Mouse (Mus musculus) CH12.LX (cell line): ENCODE data around the gene Tmem9. TPM values are rescaled to one million over a fixed set of nuclear protein-coding genes. Genes with fewer than 3 reads are reported as not detected.

Experiments
- DNase-seq: peaks from one replicate; pipeline ENCODE4 v3.0.0-alpha.2; 2013; ENCODE audit errors: extremely low read depth
- H3K27ac ChIP-seq: 2 replicates; pipeline ENCODE4 v1.5.1; 2012; ENCODE audit warnings: low read depth, mild to moderate bottlenecking, control low read depth, moderate library complexity; ENCODE audit not compliant: insufficient read depth
- H3K27me3 ChIP-seq: replicated peaks from 2 replicates; pipeline ENCODE3; 2012; ENCODE audit warnings: inconsistent platforms
- H3K36me3 ChIP-seq, 2 experiments: replicated peaks in 1 of 2; 2 replicates each; pipeline versions ENCODE3 to v1.6.1; 2012; ENCODE audit warnings: inconsistent platforms in 1 of 2, low read length in 1 of 2, mild to moderate bottlenecking in 1 of 2, mixed read lengths in 1 of 2, moderate library complexity in 1 of 2; ENCODE audit not compliant: control insufficient read depth in 1 of 2, insufficient read depth in 1 of 2
- H3K4me1 ChIP-seq, 2 experiments: 2 replicates each; pipeline ENCODE4 v1.6.1; 2012; ENCODE audit warnings: inconsistent platforms in 1 of 2, moderate library complexity in 1 of 2; ENCODE audit not compliant: insufficient read depth in 2 of 2, control insufficient read depth in 1 of 2
- H3K4me2 ChIP-seq: 2 replicates; pipeline ENCODE4 v1.6.1; 2012; ENCODE audit warnings: low read depth, mild to moderate bottlenecking, control low read depth; ENCODE audit not compliant: poor library complexity, insufficient read depth, severe bottlenecking
- H3K4me3 ChIP-seq, 3 experiments: fragments of 150-350 bp in 1 of 3; sonication (generic) in 1 of 3; replicated peaks in 1 of 3; 2 replicates each; pipeline versions ENCODE3 to v1.5.1; 2011 to 2012; ENCODE audit warnings: low read depth in 2 of 3, low read length in 2 of 3, mild to moderate bottlenecking in 2 of 3, moderate library complexity in 2 of 3, control low read depth in 1 of 3, improper control_type of control experiment in 1 of 3, inconsistent platforms in 1 of 3, mixed read lengths in 1 of 3; ENCODE audit not compliant: poor library complexity in 1 of 3
- H3K79me2 ChIP-seq: replicated peaks from 2 replicates; pipeline ENCODE4 v1.6.1; 2012; ENCODE audit warnings: mild to moderate bottlenecking, moderate library complexity; ENCODE audit not compliant: control insufficient read depth, poor library complexity, insufficient read depth, severe bottlenecking; ENCODE audit errors: extremely low read depth
- H3K9ac ChIP-seq: 2 replicates; pipeline ENCODE4 v1.6.1; 2012; ENCODE audit warnings: low read depth, mild to moderate bottlenecking, control low read depth, moderate library complexity; ENCODE audit not compliant: insufficient read depth
- H3K9me3 ChIP-seq: replicated peaks from 2 replicates; pipeline ENCODE3; 2012; ENCODE audit warnings: low read length, inconsistent platforms, mixed read lengths
- BHLHE40 ChIP-seq: IDR thresholded peaks from 2 replicates; pipeline ENCODE4 v1.6.1; 2011; ENCODE audit warnings: mild to moderate bottlenecking, low read depth, low read length, improper control_type of control experiment
- CTCF ChIP-seq, 2 experiments: IDR thresholded peaks in 1 of 2; conservative IDR thresholded peaks in 1 of 2; 2 replicates each; pipeline ENCODE4 v1.5.1; 2011 to 2012; ENCODE audit warnings: low read depth in 2 of 2, low read length in 2 of 2, improper control_type of control experiment in 1 of 2, inconsistent platforms in 1 of 2, mild to moderate bottlenecking in 1 of 2, moderate library complexity in 1 of 2
- ELF1 ChIP-seq: IDR thresholded peaks from 2 replicates; pipeline ENCODE4 v1.6.1; 2014; ENCODE audit warnings: low read depth, mild to moderate bottlenecking, inconsistent platforms, low read length, improper control_type of control experiment
- EP300 ChIP-seq: IDR thresholded peaks from 2 replicates; pipeline ENCODE4 v1.6.1; 2011; ENCODE audit warnings: low read length, improper control_type of control experiment
- ETS1 ChIP-seq: conservative IDR thresholded peaks from 2 replicates; pipeline ENCODE4 v1.6.1; 2012; ENCODE audit warnings: low read depth, mild to moderate bottlenecking, inconsistent platforms, low read length, improper control_type of control experiment, moderate library complexity
- IRF4 ChIP-seq: IDR thresholded peaks from 2 replicates; pipeline ENCODE4 v1.6.1; 2014; ENCODE audit warnings: low read depth, mild to moderate bottlenecking, inconsistent platforms, low read length, improper control_type of control experiment
- JUND ChIP-seq: conservative IDR thresholded peaks from 2 replicates; pipeline ENCODE4 v1.6.1; 2011; ENCODE audit warnings: low read depth, low read length, improper control_type of control experiment
- MAX ChIP-seq: IDR thresholded peaks from 2 replicates; pipeline ENCODE4 v1.6.1; 2011; ENCODE audit warnings: low read length, improper control_type of control experiment
- MAZ ChIP-seq: IDR thresholded peaks from 2 replicates; pipeline ENCODE4 v1.6.1; 2012; ENCODE audit warnings: low read depth, mild to moderate bottlenecking, inconsistent platforms, low read length, improper control_type of control experiment, moderate library complexity
- MEF2A ChIP-seq: IDR thresholded peaks from 2 replicates; pipeline ENCODE4 v1.6.1; 2014; ENCODE audit warnings: low read depth, mild to moderate bottlenecking, inconsistent platforms, low read length, improper control_type of control experiment, borderline replicate concordance
- MXI1 ChIP-seq: IDR thresholded peaks from 2 replicates; pipeline ENCODE4 v1.6.1; 2011; ENCODE audit warnings: mild to moderate bottlenecking, low read depth, low read length, improper control_type of control experiment
- MYC ChIP-seq: IDR thresholded peaks from 2 replicates; pipeline ENCODE4 v1.6.1; 2011; ENCODE audit warnings: low read depth, mild to moderate bottlenecking, improper control_type of control experiment, low read length
- PAX5 ChIP-seq: IDR thresholded peaks from 2 replicates; pipeline ENCODE4 v1.6.1; 2012; ENCODE audit warnings: low read length, inconsistent platforms, mixed read lengths
- POLR2A ChIP-seq: IDR thresholded peaks from 2 replicates; pipeline ENCODE4 v1.6.1; 2011; ENCODE audit warnings: low read depth, mild to moderate bottlenecking, improper control_type of control experiment, low read length
- RAD21 ChIP-seq: IDR thresholded peaks from 2 replicates; pipeline ENCODE4 v1.6.1; 2011; ENCODE audit warnings: low read depth, mild to moderate bottlenecking, low read length, improper control_type of control experiment, moderate library complexity
- SIN3A ChIP-seq: IDR thresholded peaks from 2 replicates; pipeline ENCODE4 v1.6.1; 2012; ENCODE audit warnings: low read length, improper control_type of control experiment, inconsistent platforms
- SMC3 ChIP-seq: IDR thresholded peaks from 2 replicates; pipeline ENCODE4 v1.6.1; 2011; ENCODE audit warnings: low read depth, low read length, improper control_type of control experiment
- TBP ChIP-seq: conservative IDR thresholded peaks from 2 replicates; pipeline ENCODE4 v1.6.1; 2011; ENCODE audit warnings: low read depth, low read length, improper control_type of control experiment
- TCF12 ChIP-seq: IDR thresholded peaks from 2 replicates; pipeline ENCODE4 v1.6.1; 2014; ENCODE audit warnings: low read depth, mild to moderate bottlenecking, inconsistent platforms, low read length, improper control_type of control experiment
- ZKSCAN1 ChIP-seq: IDR thresholded peaks from 2 replicates; pipeline ENCODE4 v1.6.1; 2012; ENCODE audit warnings: low read depth, inconsistent platforms, low read length, improper control_type of control experiment, borderline replicate concordance
- dilution Hi-C: fragments of 300-500 bp; cut with MboI; formaldehyde crosslinking; loops from 2 replicates; pipeline ENCODE4 v1.14.3; 2020; ENCODE audit warnings: low sequenced_read_pairs; ENCODE audit not compliant: extremely low pct_unique_long_range_greater_than_20kb, extremely low pct_ligation_motif_present
- in situ Hi-C: fragments of 300-500 bp; cut with MboI; formaldehyde crosslinking; loops from 3 replicates; pipeline ENCODE4 v1.14.3; 2019; ENCODE audit warnings: low sequenced_read_pairs, low pct_ligation_motif_present, low pct_unique_long_range_greater_than_20kb, mixed read lengths
- polyA plus RNA-seq: library from polyadenylated mRNA; unstranded; fragments of >175 nt; gene quantifications from 2 replicates; pipeline ENCODE4 v1.2.1, GENCODE M21; 2012; ENCODE audit warnings: low read depth; ENCODE audit not compliant: insufficient read length
- total RNA-seq, 2 experiments: library from RNA; depleted of rRNA; stranded (reverse); fragments of 300-350 nt in 1 of 2; fragments of >200 nt in 1 of 2; gene quantifications; 2 replicates each; pipeline ENCODE4 v1.2.3; 2012 to 2014

Gene Tmem9
- total and polyA plus RNA-seq, 3 experiments: 22.2 to 28.2 (median 23.9) TPM

DNA sequence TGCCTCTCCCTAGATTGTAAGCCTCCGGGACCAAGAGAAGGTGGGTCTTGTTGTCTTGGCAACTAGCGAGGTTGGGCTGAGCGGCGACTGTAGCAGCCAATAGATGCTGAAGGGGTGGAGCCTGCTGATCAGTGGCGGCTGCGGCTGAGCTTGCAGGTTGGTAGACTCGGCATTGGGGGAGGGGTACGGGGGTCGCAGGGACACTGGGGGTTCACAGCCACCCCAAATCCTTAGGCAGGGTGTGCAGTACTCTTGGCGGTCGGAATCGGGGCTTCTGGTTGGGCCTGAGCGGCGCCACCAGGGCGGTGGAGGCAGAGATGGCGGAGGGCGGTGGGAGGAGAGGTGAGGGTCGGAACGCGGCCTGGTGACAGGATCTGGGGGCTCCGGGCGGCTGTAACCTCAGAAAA lies 10.0 kb downstream of the Tmem9 start (continued):
- TF ChIP-seq IRF4 (no peak), CTCF (conservative IDR thresholded peaks at IDR 0.05 in 1 of 2, IDR thresholded peaks at IDR 0.05 in 1 of 2; ENCODE audit: low read depth in 2 of 2, low read length in 2 of 2) (no peak), MAX (no peak), TCF12 (no peak), JUND (no peak), RAD21 (no peak), BHLHE40 (no peak), MEF2A (0 out of 2 replicates have a peak, but pooled peaks have one; percentile 5), SMC3 (no peak)

DNA sequence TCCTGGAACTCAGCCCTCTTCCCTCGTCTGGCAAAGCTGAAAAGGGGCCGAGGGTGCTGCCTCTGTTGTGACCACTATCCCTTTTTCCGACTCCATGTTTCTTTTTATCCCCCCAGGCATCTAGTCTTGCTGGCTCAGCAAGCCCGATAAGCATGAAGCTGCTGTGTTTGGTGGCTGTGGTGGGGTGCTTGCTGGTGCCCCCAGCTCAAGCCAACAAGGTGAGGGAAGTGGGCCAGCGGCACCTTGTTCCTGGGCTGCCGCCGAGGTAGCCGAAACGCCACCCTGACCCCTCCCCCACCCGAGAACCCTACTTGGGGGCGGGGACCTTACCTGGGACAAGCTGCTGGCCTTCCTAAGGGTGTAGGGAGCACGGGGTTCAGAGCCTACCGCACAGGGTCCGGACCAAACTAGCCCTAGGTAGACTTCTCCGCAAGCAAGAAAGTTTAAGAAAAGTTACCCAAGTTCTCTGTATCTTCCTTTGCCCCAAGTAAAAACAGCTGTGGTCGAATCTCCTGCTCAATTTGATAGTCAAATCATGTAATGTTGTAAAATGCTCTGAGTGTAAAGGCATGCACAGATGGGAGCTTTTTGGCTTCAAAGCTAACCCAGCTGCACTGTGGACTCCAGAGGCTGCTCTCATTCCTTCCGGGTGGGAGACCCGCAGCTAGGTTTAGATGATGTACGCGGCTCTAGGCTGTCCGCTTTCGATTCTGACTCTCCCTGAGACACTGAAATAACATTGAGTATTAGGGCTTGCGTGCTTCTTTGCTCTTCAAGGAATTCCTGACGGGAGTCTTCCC lies 10.6 kb downstream of the Tmem9 start:
- dilution Hi-C loops: no loop called here
- TF ChIP-seq ELF1 (peak; percentile 50), POLR2A (0 out of 2 replicates have a peak, but pooled peaks have one; percentile 38), IRF4 (no peak), MAZ (no peak), TBP (peak; percentile 57; the same call in 1 of the 2 replicates), TCF12 (no peak; the same call in 1 of the 2 replicates), MXI1 (no peak), MEF2A (no peak), ZKSCAN1 (no peak), EP300 (peak; percentile 31; the same call in 1 of the 2 replicates), PAX5 (no peak), SIN3A (peak; percentile 36), MYC (peak; percentile 44; the same call in 1 of the 2 replicates), ETS1 (peak; percentile 21; the same call in 1 of the 2 replicates)
- TF ChIP-seq, all 38 proteins: peak for 7
- no peaks in the 10 kb centered on the region for H3K9me3 ChIP-seq
- peak overlapping the region; percentile 87 to 88 (median 88) for H3K4me3 ChIP-seq
- in situ Hi-C loops: no loop called here
- H3K4me1 ChIP-seq: peaks cover 3 to 13% of the 10 kb centered on the region in 2 experiments
- peak overlapping the region; percentile 31; the same call in 1 of the 2 replicates for H3K27ac ChIP-seq
- H3K4me2 ChIP-seq: peak overlapping the region; percentile 90
- H3K27me3 ChIP-seq: peaks cover 4% of the 10 kb centered on the region
- no peaks in the 10 kb centered on the region for H3K79me2 ChIP-seq
- peak; percentile 60 for DNase-seq
- peak overlapping the region; percentile 79 for H3K9ac ChIP-seq
- peaks cover 3 to 34% of the 10 kb centered on the region in 2 experiments for H3K36me3 ChIP-seq
